Mouse (Mus musculus): Measurements from ENCODE around the gene Zfp963. TPM values are rescaled to one million over a fixed set of nuclear protein-coding genes. Genes with fewer than 3 reads are reported as not detected.
"Not testable (repeated sequence)": the region's sequence is repeated elsewhere in the genome, so short reads cannot be mapped to it uniquely, and the experiment has no call there.

Zfp963 gene
- total RNA-seq, 2 experiments from 2014 or later: 2.1 to 2.8 TPM

DNA sequence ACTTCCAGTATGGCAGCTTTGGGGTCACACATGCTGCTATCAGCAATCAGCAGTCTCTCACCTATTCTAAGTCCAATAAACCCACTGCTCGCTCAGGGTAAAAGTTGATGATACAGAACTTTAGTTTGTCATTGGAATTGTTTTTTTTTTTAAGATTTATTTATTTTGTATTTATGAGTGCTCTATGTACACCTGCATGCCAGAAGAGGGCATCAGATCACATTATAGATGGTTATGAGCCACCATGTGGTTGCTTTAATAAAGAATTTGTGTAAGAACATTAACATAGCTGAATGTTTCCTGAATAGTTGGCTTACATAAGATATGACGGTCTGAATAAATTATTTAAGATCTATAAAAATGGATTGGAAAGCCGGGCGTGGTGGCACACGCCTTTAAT lies 8.5 kb upstream of the Zfp963 start:
- intact Hi-C loops (cut with DNase I): no loop called here
- no peak for DNase-seq (ENCODE audit: low spot score)

- DNase-seq (ENCODE audit: low spot score): no peak
- intact Hi-C loops (cut with DNase I): no loop called here
Observed at GRCm38 (mm10) chr8:69752437-69752836, 2.7 kb upstream of the Zfp963 start.

DNA sequence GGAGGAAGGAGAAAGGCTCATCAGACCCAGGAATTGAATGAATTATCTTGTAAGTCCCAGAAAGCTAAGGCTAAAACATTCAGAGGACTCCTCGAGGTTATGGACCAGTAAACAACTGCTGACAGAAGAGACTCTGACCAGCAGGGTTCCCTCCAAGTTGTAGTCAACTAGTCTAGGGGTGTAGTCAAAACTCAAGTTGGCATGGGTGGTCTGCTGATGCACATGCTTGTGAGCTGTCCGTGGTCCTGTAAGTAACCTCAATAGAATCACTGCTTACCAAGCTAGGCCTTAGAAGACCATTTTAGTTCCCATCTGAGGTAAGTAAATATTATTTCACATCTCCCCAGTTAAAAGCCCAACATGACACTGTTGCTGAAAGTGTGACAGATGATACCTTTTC lies 8.5 kb downstream of the Zfp963 start:
- intact Hi-C loops (cut with DNase I): loop anchor here (10.0 kb wide), 1 partner anchor 116 kb away; the partner anchor contains the start of gene Zfp868

DNA sequence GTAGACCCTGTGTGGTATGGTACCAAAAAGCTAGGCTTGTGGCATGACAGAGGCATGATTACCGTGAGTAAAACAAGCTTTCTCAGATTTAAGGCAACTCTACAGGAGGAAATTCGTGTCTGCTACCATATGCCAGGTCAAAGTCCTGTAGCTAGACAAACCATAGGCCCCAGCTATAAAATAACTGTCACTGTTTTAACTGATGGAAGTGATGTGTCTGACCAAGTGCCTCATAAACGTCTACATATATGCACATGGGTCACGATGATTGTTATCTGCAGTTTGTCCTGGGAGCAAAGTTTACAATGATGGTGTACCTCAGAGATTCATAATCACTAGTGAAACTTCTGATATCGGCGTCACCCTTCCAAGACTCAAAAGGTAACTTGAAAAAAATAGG lies 9.0 kb downstream of the Zfp963 start:
- intact Hi-C loops (cut with DNase I): loop anchor here (10.0 kb wide), 1 partner anchor 116 kb away; the partner anchor contains the start of gene Zfp868
- no peak for DNase-seq (ENCODE audit: low spot score)

More for the DNA sequence above, 8.5 kb downstream of the Zfp963 start:
- DNase-seq (ENCODE audit: low spot score): no peak

GRCm38 (mm10) chr8:69735495-69735894 lies 14.3 kb downstream of the Zfp963 start:
- no peak for DNase-seq (ENCODE audit: low spot score)
- intact Hi-C loops (cut with DNase I): no loop called here

- intact Hi-C loops (cut with DNase I): loop anchor here (5.0 kb wide), 2 partner anchors 75 to 90 kb away; partner anchors contain the start of genes Atp13a1, Zfp866 and Zfp868
- DNase-seq (ENCODE audit: low spot score): no peak
Observed at GRCm38 (mm10) chr8:69717232-69717580, 32.6 kb downstream of the Zfp963 start.

GRCm38 (mm10) chr8:69716403-69717231 lies 33.2 kb downstream of the Zfp963 start:
- DNase-seq (ENCODE audit: low spot score): peak; percentile 96
- intact Hi-C loops (cut with DNase I): loop anchor here (5.0 kb wide), 2 partner anchors 76 to 89 kb away; partner anchors contain the start of genes Atp13a1, Zfp866 and Zfp868

DNA sequence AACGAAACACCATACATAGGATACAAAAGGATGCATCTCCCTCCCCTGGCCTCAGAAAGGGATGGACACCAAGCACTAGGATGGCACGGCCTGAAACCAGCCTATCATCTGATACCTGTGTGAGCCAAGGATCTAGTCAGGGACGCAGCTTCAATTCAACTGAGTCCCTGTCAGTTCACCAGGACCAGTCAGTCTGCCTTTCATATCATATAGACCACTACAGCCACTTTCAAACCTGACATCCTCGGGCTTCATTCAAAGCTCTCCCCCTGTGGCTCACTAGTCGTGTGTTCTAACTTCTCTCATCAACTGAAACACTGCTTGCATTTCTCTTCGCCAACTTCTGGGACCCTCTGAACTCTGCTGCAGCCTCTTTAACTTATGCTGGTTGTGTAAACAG lies 34.4 kb downstream of the Zfp963 start:
- DNase-seq (ENCODE audit: low spot score): no peak
- intact Hi-C loops (cut with DNase I): loop anchor here (5.0 kb wide), 2 partner anchors 77 to 88 kb away; partner anchors contain the start of genes Atp13a1, Zfp866 and Zfp868

GRCm38 (mm10) chr8:69713516-69713915 lies 36.3 kb downstream of the Zfp963 start:
- no peak for DNase-seq (ENCODE audit: low spot score)
- intact Hi-C loops (cut with DNase I): loop anchor here (5.0 kb wide), 1 partner anchor 61 kb away; the partner anchor contains the start of gene Zfp964

GRCm38 (mm10) chr8:69710624-69711023 lies 39.1 kb downstream of the Zfp963 start, which contains the start of gene Zfp869:
TSS of gene Zfp869 (minus strand) at chr8:69710724.
- DNase-seq (ENCODE audit: low spot score): not testable (repeated sequence)
- intact Hi-C loops (cut with DNase I): loop anchor here (5.0 kb wide), 1 partner anchor 58 kb away; the partner anchor contains the start of gene Zfp964

- DNase-seq (ENCODE audit: low spot score): no peak
- intact Hi-C loops (cut with DNase I): no loop called here
Observed at GRCm38 (mm10) chr8:69701810-69702209, 48.0 kb downstream of the Zfp963 start.

Other genes starting within 250 kb of the Zfp963 start
- under 1 TPM in 1 of 2 experiments, not detected in 1; 0.20 TPM for gene Gm7697, start 227.0 kb downstream of the Zfp963 start, total RNA-seq (2021)
- gene Zfp868, start 124.4 kb downstream of the Zfp963 start, total RNA-seq (2021): 1 to 10 TPM; 7.1 to 9.6 TPM
- 1 to 10 TPM; 1.2 to 1.4 TPM for gene Zfp964, start 95.5 kb downstream of the Zfp963 start, total RNA-seq (2021)
- gene Zfp869, start 39.2 kb downstream of the Zfp963 start, total RNA-seq (2021): 10 to 100 TPM; 12.2 to 14.5 TPM
- 1 to 10 TPM; 1.2 to 1.8 TPM for gene Gm20422, start 24.9 kb upstream of the Zfp963 start, total RNA-seq (2021)
- 10 to 100 TPM; 15.0 to 15.1 TPM for gene Atp13a1, start 41.2 kb upstream of the Zfp963 start, total RNA-seq (2021)
- 10 to 100 TPM; 15.5 to 19.4 TPM for gene Zfp866, start 41.2 kb upstream of the Zfp963 start, total RNA-seq (2021)
- gene Gmip, start 58.7 kb upstream of the Zfp963 start, total RNA-seq (2021): 1 to 10 TPM; 4.9 to 5.5 TPM
- gene Lpar2, start 72.5 kb upstream of the Zfp963 start, total RNA-seq (2021): under 1 TPM; 0.26 to 0.34 TPM
- gene Pbx4, start 82.5 kb upstream of the Zfp963 start, total RNA-seq (2021): under 1 TPM in 1 of 2 experiments, not detected in 1; 0.39 TPM
- gene Cilp2, start 137.7 kb upstream of the Zfp963 start, total RNA-seq (2021): 1 to 10 TPM; 2.8 to 2.9 TPM
- gene Tssk6, start 152.2 kb upstream of the Zfp963 start, total RNA-seq (2021): under 1 TPM in 1 of 2 experiments, not detected in 1; 0.20 TPM
- gene Ndufa13, start 152.6 kb upstream of the Zfp963 start, total RNA-seq (2021): 100 to 1,000 TPM; 446 to 456 TPM
- 10 to 100 TPM in 1 of 2 experiments, 1 to 10 TPM in 1; 9.6 to 14.8 TPM for gene Yjefn3, start 152.7 kb upstream of the Zfp963 start, total RNA-seq (2021)
- gene Gatad2a, start 246.4 kb upstream of the Zfp963 start, total RNA-seq (2021): 10 to 100 TPM; 34.3 to 35.6 TPM

Measured in heart, postnatal 25 days (tissue).